Mouse (Mus musculus) thymus, postnatal 25 days (tissue): ENCODE measurements at regions not wholly inside any gene's neighbourhood (a gene's known extent, or its start where the extent isn't known, plus 50 kb on each side); places are given as distances from the start of the nearest gene placed in this dataset.

Experiments used
- DNase-seq: peaks from one replicate; pipeline ENCODE4 v3.0.0; 2022

DNA sequence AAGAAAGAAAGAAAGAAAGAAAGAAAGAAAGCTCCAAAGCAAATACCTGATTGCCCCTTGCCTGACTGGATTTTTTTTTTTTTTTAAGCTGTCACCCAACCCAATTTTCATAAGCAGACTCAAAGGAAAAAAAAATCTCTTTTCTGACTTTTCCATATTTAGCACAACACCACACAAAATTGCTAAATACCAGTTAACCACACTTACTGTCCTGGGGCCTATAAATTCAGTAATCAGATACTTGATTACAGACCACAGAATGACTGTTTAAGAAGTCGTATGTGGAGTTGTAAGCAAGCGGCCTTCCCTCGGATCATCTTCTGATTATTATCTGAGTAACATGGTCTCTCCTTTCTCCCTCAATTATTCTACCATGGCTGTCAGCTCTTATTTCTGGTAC is 263.3 kb upstream of the Gm15217 start:
- no peak for DNase-seq

- no peak for DNase-seq
Measured at GRCm38 (mm10) chr14:46126541-46126940, 252.7 kb upstream of the Gm15217 start.

- DNase-seq, result no peak
Measured at GRCm38 (mm10) chr14:46129762-46130161, 249.5 kb upstream of the Gm15217 start.

- DNase-seq, result no peak
Measured at GRCm38 (mm10) chr14:46144175-46144574, 235.0 kb upstream of the Gm15217 start.

GRCm38 (mm10) chr14:46144707-46145106 is 234.5 kb upstream of the Gm15217 start:
- DNase-seq, result no peak

GRCm38 (mm10) chr14:46145584-46145983 is 233.6 kb upstream of the Gm15217 start:
- DNase-seq, result no peak

DNA sequence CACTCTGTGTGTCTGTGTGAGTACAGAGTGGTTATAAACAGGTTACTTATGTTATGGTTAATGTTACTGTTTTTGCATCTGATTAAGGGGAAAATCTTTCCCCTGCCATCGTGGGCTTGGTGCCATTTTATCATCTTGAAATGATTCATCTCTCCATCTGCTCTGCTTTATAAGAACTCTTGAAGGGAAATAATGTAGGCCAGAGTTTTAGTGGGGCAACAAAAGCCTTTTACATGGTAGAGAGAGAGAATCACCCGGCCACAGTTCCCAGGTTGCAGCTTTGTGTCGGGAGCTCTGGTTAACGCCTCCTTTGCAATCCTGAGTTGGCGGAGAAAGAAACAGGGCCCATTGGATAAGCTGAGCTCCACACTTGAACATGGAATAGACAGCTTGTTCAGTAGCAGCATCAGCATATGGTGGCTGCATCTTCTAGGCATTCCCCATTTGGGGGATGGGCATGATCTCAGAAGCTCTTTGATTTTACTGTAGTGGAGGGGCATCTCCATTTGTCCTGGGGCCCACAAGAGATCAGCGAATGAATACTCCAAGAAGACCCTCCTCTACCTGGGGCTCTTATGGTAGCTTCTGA is 230.0 kb upstream of the Gm15217 start:
- DNase-seq, result no peak

DNA sequence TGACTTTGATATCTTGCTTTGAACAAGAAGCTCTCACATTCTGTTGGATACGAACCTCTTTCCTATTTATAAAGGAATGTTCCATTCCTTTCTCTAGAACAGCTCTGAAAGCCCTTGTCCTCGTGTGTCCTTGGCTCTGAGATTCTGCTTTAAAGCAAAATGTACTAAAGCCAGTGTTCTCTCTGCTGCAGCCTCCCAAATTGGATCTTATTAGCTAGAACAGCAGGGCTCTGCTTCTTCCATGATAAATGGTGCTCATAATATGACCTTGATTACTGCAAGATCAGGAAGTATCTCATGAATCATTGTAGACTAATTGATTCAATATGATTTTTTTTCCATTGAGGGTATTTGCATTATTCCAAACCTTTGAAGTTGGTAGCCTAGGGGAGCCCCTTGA is 220.5 kb upstream of the Gm15217 start:
- no peak for DNase-seq

DNA sequence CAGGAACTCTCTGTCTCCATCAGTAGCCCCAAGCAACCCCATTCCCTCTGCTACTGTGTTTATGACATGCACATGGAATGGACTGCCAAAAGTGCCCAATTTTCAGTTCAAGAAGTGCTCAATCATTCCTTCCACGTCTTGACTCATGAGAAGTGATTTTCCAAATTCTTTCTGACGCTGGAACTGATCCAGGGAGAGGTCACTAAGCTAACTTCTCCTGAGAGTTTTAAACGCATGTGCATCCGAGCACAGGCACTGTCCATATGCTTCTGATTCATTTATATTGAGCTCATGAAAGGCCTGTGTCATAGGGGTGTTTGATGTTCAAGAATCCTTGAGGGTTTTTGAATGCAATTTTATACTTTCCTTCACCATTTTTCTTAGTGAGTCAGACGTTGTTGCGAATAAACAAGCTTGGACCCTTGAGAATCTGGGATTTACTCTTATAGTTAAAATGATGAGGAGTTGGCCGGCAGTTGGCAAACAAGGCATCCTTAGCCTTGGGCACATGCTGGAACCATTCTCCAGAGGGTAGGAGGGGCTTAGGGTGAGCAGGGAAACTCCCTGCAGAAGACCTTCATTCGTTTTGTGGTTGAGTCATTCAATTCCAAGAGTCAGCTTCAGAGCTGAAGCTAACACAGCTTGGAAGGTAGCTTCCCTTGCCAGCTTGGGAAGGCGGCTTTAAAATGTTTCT is 206.9 kb upstream of the Gm15217 start:
- no peak for DNase-seq

- DNase-seq, result no peak
Measured at GRCm38 (mm10) chr14:46172875-46173324, 206.3 kb upstream of the Gm15217 start.

DNA sequence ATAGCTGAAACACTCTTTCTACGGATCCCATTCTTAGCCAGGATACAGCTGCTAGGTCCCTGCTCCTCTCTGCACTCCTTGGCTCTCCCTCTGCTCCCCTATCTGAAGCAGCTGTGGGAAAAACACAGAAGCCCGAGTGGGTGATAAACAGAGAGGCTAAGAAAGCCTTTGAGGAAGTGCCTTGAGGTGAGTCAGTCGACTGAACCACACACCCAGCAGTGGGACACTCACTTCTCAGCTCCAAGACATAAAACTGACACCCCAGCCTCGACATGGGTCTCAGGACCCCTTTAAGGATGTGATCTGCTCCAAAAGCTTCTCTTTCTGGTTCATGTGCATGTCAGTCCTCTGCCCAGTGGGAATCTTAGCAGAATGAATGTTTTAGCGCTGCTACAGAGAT is 204.8 kb upstream of the Gm15217 start:
- no peak for DNase-seq

DNA sequence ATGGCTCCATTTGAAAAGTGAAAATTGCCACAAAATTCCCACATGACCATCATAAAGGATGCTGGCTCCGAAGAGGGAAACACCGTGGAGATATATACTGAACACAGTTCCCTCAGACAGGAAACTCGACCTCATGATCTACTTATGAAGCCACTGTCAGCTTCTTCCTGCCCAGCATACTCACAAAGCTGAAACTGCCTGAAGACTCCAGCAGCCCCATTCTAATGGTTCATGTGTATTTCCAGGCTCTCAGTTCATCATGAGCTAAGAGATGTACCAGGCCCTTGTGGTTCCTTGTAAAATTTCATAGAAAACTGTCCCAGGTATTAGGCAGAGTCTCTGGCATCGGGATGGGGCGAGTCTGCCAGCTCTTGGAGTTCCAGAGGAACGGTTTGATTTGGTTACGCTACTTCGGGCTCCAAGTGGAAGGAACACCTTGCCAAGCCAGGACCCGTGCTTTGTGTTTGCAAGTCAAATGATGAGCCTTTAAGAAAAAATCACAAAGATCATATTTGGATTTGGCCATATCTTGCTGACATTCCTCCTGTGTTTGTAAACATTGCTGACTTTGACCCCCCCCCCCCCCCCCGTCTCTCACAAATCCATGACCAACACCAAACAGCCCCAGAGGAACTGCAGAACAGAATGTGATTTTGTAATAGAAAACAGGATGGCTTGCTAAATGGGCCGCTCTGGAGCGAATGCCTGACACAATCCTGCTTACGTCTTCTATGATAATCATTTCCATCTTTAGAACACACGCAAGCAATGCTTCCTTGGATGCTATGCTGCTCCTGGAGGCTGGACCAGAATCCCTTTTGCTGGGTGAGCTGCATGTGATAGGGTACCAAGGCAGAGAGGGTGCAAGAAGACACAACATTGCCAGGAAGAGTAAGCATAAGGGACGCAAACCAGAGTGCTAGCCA is 203.7 kb upstream of the Gm15217 start:
- no peak for DNase-seq

- no peak for DNase-seq
Measured at GRCm38 (mm10) chr14:46179024-46179423, 200.2 kb upstream of the Gm15217 start.

- DNase-seq, result no peak
Measured at GRCm38 (mm10) chr14:46191639-46192399, 187.4 kb upstream of the Gm15217 start.

GRCm38 (mm10) chr14:46193577-46193976 is 185.6 kb upstream of the Gm15217 start:
- DNase-seq, result no peak

DNA sequence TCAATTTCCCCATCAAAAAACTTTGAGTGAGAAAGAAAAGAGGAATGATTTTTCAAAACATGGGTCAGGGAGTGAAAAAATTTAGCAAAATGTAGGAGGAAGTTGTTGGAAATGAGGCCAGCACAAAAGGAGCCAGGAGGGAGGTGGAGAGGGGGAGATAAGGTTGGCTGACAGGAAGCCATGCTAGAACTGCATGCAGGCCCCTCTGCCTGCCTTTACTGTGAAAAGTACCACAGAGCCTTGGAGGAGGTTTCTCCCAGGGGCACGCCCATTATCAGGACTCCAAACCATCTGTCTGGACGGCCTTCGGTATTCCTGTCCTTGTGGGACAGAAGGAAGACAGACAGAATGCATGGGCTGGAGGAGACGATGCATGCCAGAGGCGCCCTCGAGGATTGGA is 183.3 kb upstream of the Gm15217 start:
- no peak for DNase-seq

DNA sequence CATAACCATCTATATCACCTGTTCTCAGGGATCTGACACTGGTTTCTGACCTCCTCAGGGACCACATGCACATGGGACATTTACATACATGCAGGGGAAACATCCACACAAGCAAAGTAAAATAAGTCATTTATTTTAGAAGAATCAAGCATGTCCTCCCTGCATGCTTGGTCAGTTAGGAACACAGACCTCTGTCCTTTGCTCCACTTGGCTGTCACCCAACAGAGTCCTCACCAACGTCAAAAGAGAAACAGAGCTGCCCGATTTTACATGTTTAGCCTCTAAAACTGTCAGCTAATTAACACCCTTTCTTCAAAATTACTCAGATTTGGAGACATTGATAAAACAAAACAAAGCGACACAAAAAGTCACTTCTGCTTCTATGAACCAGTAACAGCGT is 176.4 kb upstream of the Gm15217 start:
- DNase-seq, result no peak

GRCm38 (mm10) chr14:46220483-46220882 is 158.7 kb upstream of the Gm15217 start:
- DNase-seq, result no peak

DNA sequence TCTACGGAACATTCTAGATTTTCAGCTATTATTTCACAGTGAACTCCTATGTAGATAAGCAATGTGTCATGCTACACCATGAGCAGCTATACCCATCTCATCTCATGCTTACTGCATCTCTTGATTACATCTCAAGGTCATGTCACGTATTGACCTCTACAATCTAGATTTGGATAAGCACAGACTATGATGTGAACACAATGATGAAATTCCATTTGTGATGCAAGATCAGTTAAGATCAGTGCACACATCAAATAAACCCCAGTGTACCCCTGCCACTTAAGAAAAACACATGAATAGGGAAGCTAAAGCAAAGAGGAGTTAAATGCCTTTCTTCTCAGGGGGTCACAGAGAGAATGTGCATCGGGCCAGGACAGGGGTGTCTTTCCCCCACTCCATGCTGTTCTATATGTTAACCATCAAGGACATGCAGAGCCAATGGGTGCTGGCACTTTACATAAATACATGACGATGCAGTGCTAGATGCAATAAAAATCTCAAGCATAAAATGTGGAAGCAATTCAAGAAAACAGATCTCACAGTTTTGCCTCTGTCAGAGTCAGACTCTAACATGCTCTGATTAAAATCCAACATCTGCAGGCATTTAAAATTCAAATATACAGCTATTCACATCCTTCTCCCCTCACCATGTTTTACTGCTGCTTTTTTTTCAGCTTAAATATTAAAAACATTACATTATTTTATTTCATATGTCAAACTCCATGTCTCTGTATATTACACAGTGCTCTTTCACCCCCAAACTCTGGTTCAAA is 157.1 kb upstream of the Gm15217 start:
- no peak for DNase-seq

- no peak for DNase-seq
Measured at GRCm38 (mm10) chr14:46223008-46223407, 156.2 kb upstream of the Gm15217 start.

DNA sequence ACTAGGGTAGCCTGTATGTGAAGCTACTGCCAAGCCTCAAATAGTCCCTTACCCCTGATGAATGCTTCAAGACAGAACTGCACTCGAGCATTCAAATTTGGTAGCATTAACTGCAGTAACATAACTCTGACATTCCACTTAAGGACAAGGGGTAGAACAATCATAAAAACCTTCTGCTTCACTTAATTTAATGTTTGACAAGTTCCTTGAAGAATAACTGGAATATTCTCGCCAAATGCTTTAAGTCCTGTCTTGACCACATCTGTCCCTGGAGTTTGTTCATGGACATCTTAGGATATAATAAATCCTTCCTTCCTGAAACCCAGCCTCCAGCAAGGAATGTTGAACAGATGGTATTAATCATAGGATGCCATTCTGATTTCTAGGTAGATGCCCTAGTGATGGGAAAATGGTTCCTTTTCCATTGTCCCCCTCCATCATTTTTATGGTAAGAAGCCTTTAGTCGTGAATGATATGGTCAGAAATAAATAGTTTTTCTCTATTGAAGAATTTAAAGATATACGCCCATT is 154.7 kb upstream of the Gm15217 start:
- no peak for DNase-seq
